Mouse (Mus musculus) right cerebral cortex, adult 18-20 months (tissue): ENCODE data around the gene Xrcc1.
"Not testable (repeated sequence)": the region's sequence is repeated elsewhere in the genome, so short reads cannot be mapped to it uniquely, and the experiment has no call there.

Experiments used
- DNase-seq: peaks from one replicate; pipeline ENCODE4 v3.0.0; 2022; ENCODE audit warnings: mixed read lengths

The Xrcc1 gene

GRCm38 (mm10) chr7:24546068-24546614 is at the start of gene Xrcc1, which contains the start of gene Pinlyp:
TSS of gene Xrcc1 (plus strand) at chr7:24546289.
TSS of gene Pinlyp (minus strand) at chr7:24546118.
- no peak for DNase-seq

- no peak for DNase-seq
Observed at GRCm38 (mm10) chr7:24499856-24500577, 46.1 kb upstream of the Xrcc1 start.

- DNase-seq = no peak
Observed at GRCm38 (mm10) chr7:24500929-24501328, 45.2 kb upstream of the Xrcc1 start.

GRCm38 (mm10) chr7:24501492-24501891 is 44.6 kb upstream of the Xrcc1 start:
- DNase-seq = no peak

DNA sequence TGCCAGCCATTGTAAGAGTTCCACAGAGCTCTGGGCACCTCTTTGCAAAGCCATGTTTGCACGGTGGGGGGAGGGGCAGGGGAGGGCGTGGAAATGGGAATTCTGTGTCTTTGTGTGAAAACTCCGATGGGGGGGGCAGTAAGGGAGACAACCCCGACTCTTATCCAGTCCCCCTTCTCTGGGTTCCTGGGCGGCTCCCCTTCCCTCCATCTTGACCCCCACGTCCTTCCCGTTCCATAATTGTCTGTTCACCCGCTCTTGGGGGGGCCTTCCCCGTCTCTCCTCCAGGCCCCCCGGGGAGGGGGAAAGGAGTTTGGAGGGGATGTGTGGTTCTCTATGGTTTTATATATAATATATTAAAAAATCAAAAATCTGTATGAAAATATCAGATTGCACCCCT is 42.1 kb upstream of the Xrcc1 start:
- DNase-seq = no peak

- DNase-seq = no peak
Observed at GRCm38 (mm10) chr7:24504868-24505267, 41.2 kb upstream of the Xrcc1 start.

DNA sequence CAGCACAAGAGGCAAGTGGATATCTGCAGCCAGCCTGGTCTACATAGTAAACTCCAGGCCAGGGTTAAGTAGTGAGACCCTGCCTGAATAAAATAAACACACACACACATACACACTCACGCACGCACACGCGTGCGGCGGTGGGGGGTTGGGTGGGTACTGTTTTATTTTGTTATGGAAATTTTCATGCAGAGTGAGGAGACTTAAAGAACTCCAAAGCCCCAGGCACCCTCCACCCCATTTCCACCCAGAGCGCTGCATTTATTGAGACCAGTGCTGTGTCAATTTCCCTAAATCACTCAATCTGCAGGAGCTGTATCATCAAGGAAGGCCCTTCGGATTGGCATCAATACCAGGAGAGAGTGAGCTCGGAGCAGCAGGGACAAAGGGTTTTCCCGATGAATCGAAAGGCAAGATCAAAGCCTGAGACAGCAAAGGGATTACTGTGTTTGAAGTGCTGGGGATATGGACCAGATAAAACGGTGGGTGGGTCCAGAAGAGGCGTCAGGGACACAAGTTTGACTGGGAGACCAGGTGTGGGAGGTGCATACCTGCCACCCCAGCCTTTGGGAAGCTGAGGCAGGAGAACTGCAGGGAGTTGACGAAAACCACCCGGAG is 40.5 kb upstream of the Xrcc1 start:
- DNase-seq = no peak

DNA sequence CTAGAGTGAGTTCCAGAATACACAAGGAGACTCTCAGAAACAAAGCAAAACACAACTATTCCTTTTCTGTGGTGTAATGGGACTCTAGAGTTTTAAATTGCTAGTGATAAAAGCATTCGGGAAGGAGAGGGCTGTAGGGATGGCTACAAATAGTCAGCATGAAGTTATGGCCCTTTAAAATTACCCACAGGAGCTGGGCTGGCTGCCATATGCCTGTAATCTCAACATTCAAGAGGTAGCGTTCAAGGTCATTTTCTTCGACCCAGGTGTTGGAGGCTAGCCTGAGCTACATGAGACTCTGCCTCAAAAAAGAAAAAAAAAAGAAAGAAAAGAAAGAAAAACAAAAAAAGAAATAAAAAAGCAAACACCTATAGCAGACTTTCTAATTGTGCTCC is 40.0 kb upstream of the Xrcc1 start:
- no peak for DNase-seq

GRCm38 (mm10) chr7:24506476-24506837 is 39.6 kb upstream of the Xrcc1 start:
- peak; percentile 63 for DNase-seq

DNA sequence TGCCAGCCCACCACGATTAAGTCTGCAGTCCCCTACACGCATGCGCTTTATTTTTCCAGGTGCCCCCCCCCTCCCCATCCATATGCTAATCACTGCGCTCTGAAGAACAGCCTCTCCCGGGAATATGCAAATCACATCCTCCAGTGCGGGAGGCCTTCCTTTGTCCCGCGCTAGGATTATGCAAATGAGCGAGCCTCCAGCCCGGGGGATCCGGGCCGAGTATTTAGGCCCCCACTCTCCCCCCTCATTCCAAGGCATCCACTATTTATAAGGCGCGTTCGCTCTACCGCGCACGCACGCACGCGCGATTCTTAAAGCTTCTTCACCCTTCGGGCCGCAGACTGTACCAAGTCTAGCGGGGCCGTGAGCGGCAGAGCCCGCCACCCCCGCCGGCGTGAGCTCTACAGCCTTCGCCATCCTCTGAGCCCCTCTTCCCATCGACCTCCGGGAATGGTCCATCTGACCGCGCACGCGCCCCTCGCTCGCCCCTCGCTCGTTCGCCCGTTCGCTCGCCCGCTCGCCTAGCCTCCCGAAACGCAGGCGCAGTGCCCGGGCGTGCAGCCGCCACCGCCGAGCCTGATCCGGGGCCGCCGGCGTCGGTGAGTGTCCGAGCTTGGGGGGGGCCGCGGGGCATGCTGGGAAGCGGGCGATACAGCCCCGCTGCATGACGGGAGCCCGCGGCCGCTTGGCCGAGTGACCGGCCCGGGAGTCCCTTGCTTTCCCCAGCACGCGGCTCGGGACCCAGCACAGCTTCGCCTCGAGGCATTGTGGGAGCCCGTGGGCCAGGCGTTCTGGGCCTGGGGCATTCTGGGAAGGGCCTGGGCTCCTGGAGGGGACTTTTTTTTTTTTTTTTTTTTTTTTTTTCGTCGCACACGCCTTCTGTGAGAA is 39.0 kb upstream of the Xrcc1 start, which contains the start of gene Zfp428:
Gene Zfp428, plus strand, starts transcription at position 169 of the 888 bp plus-strand sequence.
- DNase-seq = peak; percentile 89

GRCm38 (mm10) chr7:24507726-24508114 is 38.4 kb upstream of the Xrcc1 start:
- no peak for DNase-seq

- DNase-seq = no peak
Observed at GRCm38 (mm10) chr7:24512355-24512754, 33.7 kb upstream of the Xrcc1 start, which contains the start of gene AC161166.1. TSS of gene AC161166.1 (minus strand) at chr7:24512455.

DNA sequence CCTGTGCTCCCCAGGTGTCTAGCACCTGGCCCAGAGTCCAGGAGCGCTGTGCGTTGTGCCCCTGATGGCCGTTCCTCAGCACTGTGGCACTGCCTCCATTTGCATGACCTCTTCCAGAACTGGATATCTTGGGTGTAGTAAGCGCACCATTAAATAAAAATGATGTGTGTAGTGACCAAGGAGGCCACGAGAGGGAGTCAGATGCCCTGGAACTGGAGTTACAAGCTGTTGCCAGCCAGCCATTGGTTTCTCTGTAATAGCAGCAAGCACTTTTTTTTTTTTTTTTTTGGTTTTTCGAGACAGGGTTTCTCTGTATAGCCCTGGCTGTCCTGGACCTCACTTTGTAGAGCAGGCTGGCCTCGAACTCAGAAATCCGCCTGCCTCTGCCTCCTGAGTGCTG is 29.8 kb upstream of the Xrcc1 start:
- DNase-seq = not testable (repeated sequence)

DNA sequence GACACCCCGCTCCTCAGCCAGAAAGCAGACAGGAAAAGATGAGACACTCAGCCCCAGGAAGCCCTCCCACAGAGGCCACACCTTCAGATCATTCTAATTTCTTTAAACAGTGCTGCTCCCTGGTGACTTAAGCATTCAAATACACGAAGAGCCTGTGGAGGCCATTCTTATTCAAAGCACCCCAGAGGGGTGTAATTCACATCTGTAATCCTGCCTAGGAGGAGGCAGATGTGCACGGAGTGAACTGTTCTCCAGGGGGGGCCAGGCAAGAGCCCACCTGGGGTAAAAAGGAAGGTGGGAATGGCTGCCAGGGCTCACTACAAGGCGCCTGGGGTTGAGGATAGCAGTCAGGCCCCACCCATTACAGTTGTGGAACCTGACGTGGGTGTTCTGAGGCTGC is 29.0 kb upstream of the Xrcc1 start:
- DNase-seq = no peak

DNA sequence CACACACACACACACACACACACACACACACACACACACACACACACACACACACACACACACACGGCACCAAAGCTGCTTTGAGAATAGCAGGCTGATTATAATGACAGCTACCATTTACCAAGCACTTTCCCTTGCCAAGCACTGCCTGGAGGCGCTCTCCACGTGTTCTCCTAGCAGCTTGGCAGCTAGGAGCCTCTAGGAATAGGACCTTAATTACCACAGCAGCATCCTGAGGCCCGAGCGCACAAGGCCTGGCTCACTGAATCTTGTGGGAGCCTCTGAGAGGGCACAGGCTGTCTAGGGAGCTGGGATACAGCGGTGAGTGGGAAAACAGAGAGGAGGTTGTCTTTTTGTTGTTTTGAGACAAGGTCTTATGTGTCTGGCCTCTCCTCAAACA is 28.4 kb upstream of the Xrcc1 start:
- DNase-seq = peak; percentile 77

- DNase-seq = no peak
Observed at GRCm38 (mm10) chr7:24519130-24519529, 27.0 kb upstream of the Xrcc1 start.

- not testable (repeated sequence) for DNase-seq
Observed at GRCm38 (mm10) chr7:24520054-24520453, 26.0 kb upstream of the Xrcc1 start.

- no peak for DNase-seq
Observed at GRCm38 (mm10) chr7:24522805-24523204, 23.3 kb upstream of the Xrcc1 start.

DNA sequence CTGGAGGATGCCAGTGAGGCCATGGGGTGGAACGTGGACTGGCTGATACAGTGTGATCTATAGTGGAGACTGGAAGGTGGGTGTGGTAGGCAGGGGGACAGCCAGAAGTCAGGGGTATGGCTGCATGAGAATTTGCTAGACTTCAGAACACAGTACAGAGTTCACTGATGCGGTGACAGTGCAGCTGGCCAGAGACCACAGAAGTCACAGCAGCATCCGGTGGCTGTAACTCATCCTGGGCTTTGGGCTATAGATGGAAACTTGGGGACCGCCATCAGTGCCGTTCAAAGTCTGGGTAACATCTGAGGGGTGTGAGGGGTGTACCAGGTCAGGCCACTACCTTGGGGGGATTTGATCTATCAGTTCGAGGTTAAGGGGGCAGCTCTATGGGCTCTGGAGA is 22.4 kb upstream of the Xrcc1 start:
- DNase-seq = no peak

DNA sequence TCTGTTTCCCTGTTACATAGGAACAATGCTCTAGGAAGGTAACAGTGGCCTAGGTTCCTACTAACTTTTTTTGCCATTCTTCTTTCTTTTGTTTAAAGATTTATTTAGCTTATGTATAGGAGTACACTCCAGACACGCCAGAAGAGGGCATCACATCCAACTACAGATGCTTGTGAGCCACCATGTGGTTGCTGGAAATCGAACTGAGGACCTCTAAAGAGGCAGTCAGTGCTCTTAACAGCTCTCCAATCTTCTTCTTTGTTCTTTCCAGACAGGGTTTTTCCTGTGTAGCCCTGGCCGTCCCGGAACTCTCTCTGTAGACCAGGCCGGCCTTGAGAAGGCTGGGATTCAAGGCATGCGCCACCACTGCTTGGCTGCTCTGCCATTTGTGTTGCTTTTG is 21.1 kb upstream of the Xrcc1 start:
- DNase-seq = no peak

GRCm38 (mm10) chr7:24525686-24526420 is 20.2 kb upstream of the Xrcc1 start:
- no peak for DNase-seq

DNA sequence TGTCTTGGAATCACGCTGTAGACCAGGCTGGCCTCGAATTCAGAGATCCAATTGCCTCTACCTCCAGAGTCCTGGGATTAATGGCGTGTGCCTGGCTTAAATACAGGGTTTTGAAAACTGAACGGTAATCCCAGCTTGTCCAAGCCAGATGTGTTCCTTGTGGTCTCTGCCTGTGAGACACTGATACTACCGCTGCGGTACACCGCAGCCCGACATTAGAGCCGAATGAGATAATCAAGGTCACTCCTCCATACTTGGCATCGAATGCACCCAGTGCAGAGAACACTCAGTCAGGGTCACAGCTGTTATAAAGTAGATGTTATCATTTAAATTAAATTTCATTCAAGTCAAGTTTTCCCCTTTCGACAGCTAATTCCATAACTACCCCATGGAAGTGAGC is 17.2 kb upstream of the Xrcc1 start:
- DNase-seq = no peak
